Mouse (Mus musculus) small intestine, adult 2 months (tissue): Measurements from ENCODE around the gene Cxxc4. TPM values are rescaled to one million over a fixed set of nuclear protein-coding genes. Genes with fewer than 3 reads are reported as not detected.

ENCODE experiments used
- H3K27ac ChIP-seq: fragments of 200-500 bp; 2 replicates; pipeline ENCODE4 v1.5.1; 2012; ENCODE audit warnings: low read depth, low read length, control low read depth, inconsistent platforms; ENCODE audit not compliant: insufficient read depth
- H3K27me3 ChIP-seq: fragments of 200-500 bp; 2 replicates; pipeline ENCODE4 v1.6.1; 2012; ENCODE audit warnings: mild to moderate bottlenecking, moderate library complexity, low read length, inconsistent platforms; ENCODE audit not compliant: control insufficient read depth, insufficient read depth
- H3K36me3 ChIP-seq: fragments of 200-500 bp; 2 replicates; pipeline ENCODE4 v1.6.1; 2012; ENCODE audit warnings: mild to moderate bottlenecking, low read length, control low read depth, inconsistent platforms; ENCODE audit not compliant: control insufficient read depth, insufficient read depth
- H3K4me1 ChIP-seq: fragments of 200-500 bp; 2 replicates; pipeline ENCODE4 v1.6.1; 2012; ENCODE audit warnings: low read length, inconsistent platforms, mixed read lengths; ENCODE audit not compliant: control insufficient read depth, insufficient read depth, insufficient read length
- H3K4me3 ChIP-seq: fragments of 200-500 bp; 2 replicates; pipeline ENCODE4 v1.5.1; 2012; ENCODE audit warnings: low read depth, mild to moderate bottlenecking, control low read depth, inconsistent platforms, low read length, moderate library complexity
- CTCF ChIP-seq: fragments of 200-500 bp; IDR thresholded peaks from 2 replicates; pipeline ENCODE4 v1.5.1; 2012; ENCODE audit warnings: low read depth, mild to moderate bottlenecking, control low read depth, inconsistent platforms, low read length, moderate library complexity, mixed read lengths; ENCODE audit not compliant: insufficient replicate concordance, insufficient read length; ENCODE audit errors: extremely low read depth
- POLR2A ChIP-seq: fragments of 200-500 bp; IDR thresholded peaks from 2 replicates; pipeline ENCODE4 v1.6.1; 2012; ENCODE audit warnings: low read depth, mild to moderate bottlenecking, control low read depth, inconsistent platforms, low read length, moderate library complexity
- WGBS: fragments of 180-500 bp; shearing (Covaris S2); methylation state at CpG from one replicate; pipeline ENCODE4 v1.1.7; 2018; 5-methylcytosine and 5-hydroxymethylcytosine counted together
- polyA plus RNA-seq: library from polyadenylated mRNA; depleted of rRNA; stranded (reverse); fragments of >200 nt; gene quantifications from 2 replicates; pipeline ENCODE4 v1.2.3, GENCODE M21; 2012

The Cxxc4 gene
- polyA plus RNA-seq, 1 experiment: 0.37 TPM

DNA sequence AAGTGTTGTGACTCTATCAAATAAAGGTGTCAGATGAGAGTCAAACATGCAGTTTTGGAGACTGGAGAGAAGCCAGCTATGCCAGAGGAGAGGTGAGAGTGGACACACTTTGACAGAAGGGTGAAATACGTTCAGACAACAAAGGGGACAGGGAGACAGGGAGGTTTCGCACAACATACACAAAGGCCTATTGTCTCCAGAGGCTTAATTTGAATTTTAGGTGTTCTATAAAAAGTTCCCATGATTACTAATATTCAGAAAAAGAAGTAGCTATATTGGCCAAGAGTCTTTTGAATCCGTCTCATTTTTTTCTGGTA is 67.2 kb downstream of the Cxxc4 start:
- 53% methylated on average over 3 of the region's 3 CpGs for WGBS

DNA sequence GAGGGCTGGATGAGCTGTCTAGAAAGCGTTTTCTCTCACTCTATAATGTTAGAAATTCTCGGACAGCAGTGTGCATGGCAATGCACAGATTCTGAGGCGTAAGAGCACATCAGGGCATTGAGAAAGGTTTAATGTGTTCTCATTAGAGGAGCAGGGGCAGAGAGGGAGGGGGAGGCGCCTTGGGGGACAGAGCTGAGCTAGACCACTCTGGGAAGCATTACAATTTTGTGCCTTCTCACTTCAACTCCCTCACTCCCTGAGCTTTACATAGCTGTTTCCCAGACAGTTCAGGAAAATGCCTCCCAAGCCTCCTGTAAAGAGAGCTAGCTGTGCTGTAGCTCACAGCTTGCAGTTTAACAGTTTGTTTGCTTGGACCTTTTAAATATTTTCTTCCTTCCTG is 70.2 kb downstream of the Cxxc4 start:
- H3K4me1 ChIP-seq: no peaks in the 10 kb centered on the region
- H3K4me3 ChIP-seq: no peak overlapping the region
- no peaks in the 10 kb centered on the region for H3K36me3 ChIP-seq
- no peaks in the 10 kb centered on the region for H3K27me3 ChIP-seq
- TF ChIP-seq POLR2A: no peak
- no peak for TF ChIP-seq CTCF
- 68% methylated on average over 4 of the region's 4 CpGs for WGBS
- no peak overlapping the region for H3K27ac ChIP-seq

More for the DNA sequence above, 67.2 kb downstream of the Cxxc4 start:
- H3K4me1 ChIP-seq: no peaks in the 10 kb centered on the region
- H3K36me3 ChIP-seq: no peaks in the 10 kb centered on the region
- no peaks in the 10 kb centered on the region; the same call in 1 of the 2 replicates for H3K27me3 ChIP-seq
- no peak overlapping the region for H3K27ac ChIP-seq
- TF ChIP-seq CTCF (no peak), POLR2A (no peak)
- no peak overlapping the region for H3K4me3 ChIP-seq

DNA sequence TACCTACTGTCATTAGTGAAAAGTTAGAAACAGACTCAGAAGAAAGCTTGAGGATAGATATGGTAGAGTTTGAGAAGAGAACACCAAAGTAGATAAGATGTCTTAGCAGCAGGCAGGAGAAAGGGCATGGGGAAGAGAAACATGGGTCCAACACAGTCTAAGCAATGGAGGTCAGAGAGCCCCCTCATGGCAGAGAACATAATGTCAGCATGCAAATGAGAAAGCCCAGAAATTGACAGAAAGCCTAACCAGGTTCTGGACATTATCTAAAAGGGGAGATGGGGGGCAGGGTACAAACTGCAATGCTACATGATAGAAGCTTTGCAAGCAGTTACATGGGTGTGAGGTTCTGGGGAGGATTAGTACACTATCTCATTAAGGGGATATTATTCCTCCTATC is 71.5 kb downstream of the Cxxc4 start:
- Histone ChIP-seq H3K4me3 (no peak overlapping the region), H3K27ac (no peak overlapping the region), H3K36me3 (no peaks in the 10 kb centered on the region), H3K4me1 (no peaks in the 10 kb centered on the region), H3K27me3 (no peaks in the 10 kb centered on the region)
- TF ChIP-seq POLR2A (no peak), CTCF (no peak)
